Mouse (Mus musculus) large intestine, adult 2 months (tissue): ENCODE data around the gene Tpst2. TPM values are rescaled to one million over a fixed set of nuclear protein-coding genes. Genes with fewer than 3 reads are reported as not detected.

Source experiments
- DNase-seq: peaks from one replicate; pipeline ENCODE4 v3.0.0-alpha.2; 2012; ENCODE audit warnings: low read depth, low spot score
- WGBS: fragments of 180-500 bp; shearing (Covaris S2); methylation state at CpG from one replicate; pipeline ENCODE4 v1.1.7; 2018; 5-methylcytosine and 5-hydroxymethylcytosine counted together
- polyA plus RNA-seq: library from polyadenylated mRNA; depleted of rRNA; stranded (reverse); fragments of >200 nt; gene quantifications from 2 replicates; pipeline ENCODE4 v1.2.3, GENCODE M21; 2012

Gene Tpst2
- polyA plus RNA-seq, 1 experiment = 24.6 TPM

DNA sequence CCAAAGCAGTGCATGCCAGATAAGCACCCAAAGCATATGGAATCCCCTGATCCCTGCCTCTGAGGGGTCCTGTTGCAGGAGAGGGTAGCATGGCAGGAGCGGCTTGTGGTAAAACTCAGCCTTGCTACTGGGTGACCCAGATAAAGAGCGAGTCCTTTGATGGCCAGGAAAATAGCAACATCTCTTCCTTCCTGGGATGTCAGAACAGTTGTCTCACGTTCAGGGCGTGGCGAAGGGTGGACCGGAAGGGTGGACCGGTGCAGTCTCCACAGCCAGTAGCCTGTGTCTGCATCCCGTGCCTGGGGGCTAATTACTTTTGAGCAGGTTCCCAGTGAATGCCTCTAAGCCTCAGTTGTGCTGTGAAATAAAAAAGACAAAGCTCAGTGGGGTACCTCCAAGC is 23.3 kb upstream of the Tpst2 start:
- 26% methylated on average over 8 of the region's 8 CpGs for WGBS
- no peak for DNase-seq

- 34% methylated on average over 7 of the region's 7 CpGs for WGBS
- DNase-seq = no peak
These were observed 22.1 kb upstream of the Tpst2 start for GRCm38 (mm10) chr5:112254282-112254806.

DNA sequence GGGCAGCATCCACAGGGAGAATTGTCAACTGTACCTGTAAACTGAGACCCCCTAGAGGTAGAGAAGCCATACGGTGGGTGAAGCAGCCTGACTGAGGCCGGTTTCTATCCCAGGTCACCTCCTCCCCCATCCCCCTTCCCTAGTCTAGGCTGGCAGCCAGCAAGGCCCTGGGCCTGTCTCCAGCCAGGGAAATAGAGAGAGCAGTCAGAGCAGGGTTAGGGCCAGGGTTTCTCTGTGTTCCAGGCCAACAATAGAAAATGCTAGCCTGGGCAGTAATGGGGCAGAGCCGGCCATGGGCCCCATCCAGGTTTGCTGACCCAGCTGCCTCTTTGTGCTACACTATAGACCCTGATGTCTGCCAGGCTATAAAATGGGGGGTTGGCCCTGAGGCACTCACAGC is 21.1 kb upstream of the Tpst2 start, which contains the start of gene Crybb1:
Crybb1 (plus strand) TSS at position 390 of the 400 bp plus-strand sequence.
- 54% methylated on average over 3 of the region's 3 CpGs for WGBS
- DNase-seq = no peak

GRCm38 (mm10) chr5:112256457-112256856 is 20.0 kb upstream of the Tpst2 start:
- DNase-seq = no peak
- 55% methylated on average over 9 of the region's 9 CpGs for WGBS

GRCm38 (mm10) chr5:112257896-112258295 is 18.6 kb upstream of the Tpst2 start:
- 44% methylated on average over 3 of the region's 3 CpGs for WGBS
- DNase-seq = no peak

DNA sequence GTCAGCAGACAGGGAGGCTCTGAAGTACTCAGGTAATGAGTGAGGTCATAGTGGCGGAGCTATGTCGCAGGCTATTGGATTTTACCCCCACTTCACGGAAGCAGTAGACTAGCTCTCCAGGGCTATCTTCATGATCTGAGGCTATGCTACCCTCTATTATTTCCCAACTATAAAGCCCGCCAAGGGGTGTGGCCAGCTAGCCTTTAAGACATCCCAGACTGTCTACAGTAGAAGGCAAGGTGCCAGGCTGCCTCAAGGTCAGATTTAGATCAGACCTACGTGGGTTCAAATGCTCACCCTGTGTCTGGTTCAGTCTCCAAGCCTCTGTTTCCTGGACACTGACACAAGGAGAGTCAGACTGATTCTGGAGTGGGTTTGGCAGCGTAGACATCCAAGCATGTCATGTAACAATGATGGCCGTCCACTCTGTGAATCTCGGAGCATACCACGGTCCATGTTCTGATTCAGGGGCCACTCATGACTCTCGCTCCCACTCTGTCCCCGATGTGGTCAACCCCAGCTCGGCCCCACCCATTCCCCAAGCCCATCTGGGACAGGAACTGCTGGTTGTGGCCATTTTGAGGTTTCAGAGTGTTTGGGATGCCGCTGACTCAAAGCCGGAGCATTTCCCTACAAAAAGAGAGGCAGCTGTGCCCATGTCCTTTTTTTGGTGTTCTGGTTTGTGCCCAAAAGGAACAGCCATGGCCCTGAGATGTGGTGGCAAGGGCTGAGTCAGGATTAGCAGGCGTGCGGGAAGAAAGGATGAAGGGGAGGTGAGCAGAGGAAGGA is 16.4 kb upstream of the Tpst2 start:
- WGBS = 64% methylated on average over 16 of the region's 16 CpGs
- no peak for DNase-seq

- DNase-seq = no peak
- 68% methylated on average over 3 of the region's 3 CpGs for whole genome bisulfite sequencing
These were observed 15.7 kb upstream of the Tpst2 start for GRCm38 (mm10) chr5:112260818-112261217.

GRCm38 (mm10) chr5:112264099-112264498 is 12.4 kb upstream of the Tpst2 start:
- no peak for DNase-seq
- WGBS = 75% methylated on average over 7 of the region's 7 CpGs

- DNase-seq = no peak
- 67% methylated on average over 5 of the region's 5 CpGs for WGBS
These were observed 11.4 kb upstream of the Tpst2 start for GRCm38 (mm10) chr5:112265110-112265509.

- WGBS = 41% methylated on average over 10 of the region's 10 CpGs
- DNase-seq = no peak
These were observed 11.0 kb upstream of the Tpst2 start for GRCm38 (mm10) chr5:112265515-112265914.

- WGBS = 48% methylated on average over 9 of the region's 9 CpGs
- no peak for DNase-seq
These were observed 10.3 kb upstream of the Tpst2 start for GRCm38 (mm10) chr5:112266011-112266777.

- no peak for DNase-seq
- 40% methylated on average over 24 of the region's 24 CpGs for WGBS
These were observed 5.5 kb upstream of the Tpst2 start for GRCm38 (mm10) chr5:112270764-112271541.

DNA sequence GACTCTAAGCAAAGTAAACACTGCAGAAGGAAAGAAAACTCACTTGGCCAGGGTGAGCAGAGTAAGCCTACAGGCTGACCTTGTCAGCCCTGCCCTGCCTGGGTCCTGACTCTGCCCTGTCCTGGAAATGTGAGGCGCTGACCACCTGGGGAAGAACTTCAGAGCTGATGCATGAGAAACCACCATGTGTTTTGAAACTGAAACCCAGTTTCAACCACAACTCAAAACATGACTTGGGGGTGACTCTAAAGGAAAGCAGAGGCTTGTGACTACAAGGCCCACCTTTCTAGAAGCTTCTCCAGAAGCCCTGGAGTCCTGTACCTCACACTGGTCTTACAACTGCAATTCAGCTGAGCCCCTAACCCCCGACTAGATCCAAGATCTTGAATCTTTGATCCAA is 3.6 kb upstream of the Tpst2 start:
- WGBS = 42% methylated on average over 2 of the region's 2 CpGs
- DNase-seq = no peak

DNA sequence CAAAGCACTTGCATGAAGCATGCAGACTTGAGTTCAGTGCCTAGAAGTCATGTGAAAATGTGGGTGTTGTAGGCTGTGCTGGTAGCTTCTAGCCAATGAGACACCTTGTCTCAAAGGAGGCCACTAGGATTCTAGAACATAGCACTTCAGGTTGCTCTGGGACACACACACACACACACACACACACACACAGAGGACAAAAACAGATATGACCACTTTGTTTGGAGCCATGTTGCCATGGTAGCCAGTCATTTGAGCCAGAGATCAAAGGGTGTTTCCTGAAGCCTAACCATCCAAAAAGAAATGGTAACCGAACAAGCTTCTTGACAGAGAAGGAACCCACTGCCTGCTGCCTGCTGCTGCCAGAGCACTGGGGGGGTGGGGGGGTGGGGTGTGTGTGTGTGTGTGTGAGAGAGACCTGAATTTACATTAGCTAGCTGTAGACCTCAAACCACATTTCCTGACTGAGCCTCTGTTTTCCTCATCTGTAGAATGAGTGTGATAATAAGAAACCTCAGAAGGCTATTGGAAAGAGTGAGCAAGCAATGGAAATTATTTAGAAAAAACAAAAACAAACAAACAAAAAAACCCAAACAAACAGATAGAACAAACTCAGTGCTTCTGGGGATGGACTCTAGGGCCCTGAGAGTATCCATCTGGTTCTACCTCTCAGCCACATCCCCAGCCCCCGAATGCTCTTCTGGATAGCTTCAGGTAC is 2.6 kb upstream of the Tpst2 start:
- no peak for DNase-seq
- WGBS = 33% methylated on average over 2 of the region's 2 CpGs

- no peak for DNase-seq
- 24% methylated on average over 4 of the region's 4 CpGs for WGBS
These were observed 1.3 kb upstream of the Tpst2 start for GRCm38 (mm10) chr5:112275021-112275804.

- no peak for DNase-seq
These were observed 437 bp downstream of the Tpst2 start for GRCm38 (mm10) chr5:112276907-112277348.

DNA sequence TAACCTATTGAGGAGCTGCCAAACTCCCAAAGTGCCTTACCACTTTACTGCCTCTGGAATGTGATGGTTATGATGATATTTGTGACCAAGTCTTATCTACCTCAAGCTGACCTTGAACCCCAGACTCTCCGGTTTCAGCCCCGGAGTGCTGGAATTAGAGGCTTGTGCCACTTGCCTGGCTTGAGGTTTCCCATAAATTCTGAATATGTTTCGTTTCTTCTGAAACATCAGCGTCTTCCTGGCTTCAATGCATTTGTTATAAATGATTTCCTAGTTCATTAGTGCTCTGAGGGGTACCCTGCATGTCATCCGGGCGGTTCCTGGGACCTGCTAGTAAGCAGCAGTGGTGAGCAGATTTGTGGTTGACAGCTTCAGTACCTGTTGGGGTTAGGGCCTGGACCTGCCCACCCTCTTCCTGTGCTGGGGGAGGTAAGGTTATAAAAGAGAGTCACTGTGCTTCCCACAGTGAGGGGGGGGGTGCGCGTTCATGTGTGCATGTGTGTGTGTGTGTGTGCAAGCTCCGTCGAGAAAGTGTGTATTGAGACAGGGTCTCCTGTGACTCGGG is 1.5 kb downstream of the Tpst2 start:
- WGBS = 71% methylated on average over 11 of the region's 11 CpGs
- DNase-seq = no peak

More at GRCm38 (mm10) chr5:112276907-112277348, 437 bp downstream of the Tpst2 start:
- 2% methylated on average over 24 of the region's 24 CpGs for WGBS
